Mouse (Mus musculus) intestine, embryonic 15.5 days (tissue): ENCODE measurements at regions not wholly inside any gene's neighbourhood (a gene's known extent, or its start where the extent isn't known, plus 50 kb on each side); places are given as distances from the start of the nearest gene placed in this dataset.

Experiments used
- ATAC-seq: fragments of 200-750 bp; cut with Nextera tagmentation; 2 replicates; pipeline ENCODE4 v1.8.0; 2017; ENCODE audit warnings: moderate TSS enrichment, moderate library complexity
- H3K27ac ChIP-seq: fragments of 300-500 bp; sonication (generic); 2 replicates; pipeline ENCODE4 v1.5.1; 2015; ENCODE audit warnings: mild to moderate bottlenecking, inconsistent platforms
- H3K27me3 ChIP-seq: fragments of 300-500 bp; sonication (generic); replicated peaks from 2 replicates; pipeline ENCODE4 v1.6.1; 2015; ENCODE audit warnings: inconsistent platforms
- H3K36me3 ChIP-seq: fragments of 300-500 bp; sonication (generic); 2 replicates; pipeline ENCODE4 v1.6.1; 2015; ENCODE audit warnings: inconsistent platforms
- H3K4me1 ChIP-seq: fragments of 300-500 bp; sonication (generic); replicated peaks from 2 replicates; pipeline ENCODE4 v1.6.1; 2015; ENCODE audit warnings: inconsistent platforms
- H3K4me2 ChIP-seq: fragments of 300-500 bp; sonication (generic); replicated peaks from 2 replicates; pipeline ENCODE4 v1.6.1; 2015; ENCODE audit warnings: mild to moderate bottlenecking, inconsistent platforms
- H3K4me3 ChIP-seq: fragments of 300-500 bp; sonication (generic); replicated peaks from 2 replicates; pipeline ENCODE4 v1.5.1; 2015; ENCODE audit warnings: inconsistent platforms
- H3K9ac ChIP-seq: fragments of 300-500 bp; sonication (generic); 2 replicates; pipeline ENCODE4 v1.6.1; 2015; ENCODE audit warnings: inconsistent platforms
- H3K9me3 ChIP-seq: fragments of 300-500 bp; sonication (generic); 2 replicates; pipeline ENCODE4 v1.6.1; 2016; ENCODE audit warnings: inconsistent platforms
- WGBS: fragments of 180-500 bp; shearing (Covaris S2); methylation state at CpG from one replicate; pipeline ENCODE4 v1.1.7; 2015; 5-methylcytosine and 5-hydroxymethylcytosine counted together

DNA sequence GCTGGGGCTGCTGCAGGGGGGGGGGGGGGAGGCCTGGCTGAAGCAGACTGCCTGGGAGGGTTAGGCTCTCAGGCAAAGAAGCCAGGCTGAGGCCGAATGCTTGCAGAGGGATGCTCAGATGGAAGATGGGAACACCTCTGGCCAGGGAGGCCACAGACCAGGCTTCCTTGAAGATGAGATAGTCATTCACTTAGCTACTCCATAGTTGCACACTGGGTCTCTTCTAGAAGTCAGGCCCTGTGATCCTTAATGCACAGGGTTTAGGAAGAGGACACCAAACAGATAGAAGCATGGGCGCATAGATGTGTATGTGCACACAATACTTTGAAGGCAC is 162.1 kb downstream of the Cyp26b1 start:
- 58% methylated on average over 2 of the region's 2 CpGs for WGBS
- no peaks in the 10 kb centered on the region for H3K36me3 ChIP-seq
- H3K4me2 ChIP-seq, result no peak overlapping the region
- ATAC-seq, result 0 out of 2 replicates have a peak, but pooled peaks have one; percentile 8
- H3K4me3 ChIP-seq, result no peak overlapping the region
- no peaks in the 10 kb centered on the region for H3K9me3 ChIP-seq
- no peak overlapping the region for H3K27ac ChIP-seq
- H3K9ac ChIP-seq, result no peak overlapping the region
- 0 out of 2 replicates have a peak, but pooled peaks cover 2% of the 10 kb centered on the region for H3K4me1 ChIP-seq
- no peaks in the 10 kb centered on the region for H3K27me3 ChIP-seq

DNA sequence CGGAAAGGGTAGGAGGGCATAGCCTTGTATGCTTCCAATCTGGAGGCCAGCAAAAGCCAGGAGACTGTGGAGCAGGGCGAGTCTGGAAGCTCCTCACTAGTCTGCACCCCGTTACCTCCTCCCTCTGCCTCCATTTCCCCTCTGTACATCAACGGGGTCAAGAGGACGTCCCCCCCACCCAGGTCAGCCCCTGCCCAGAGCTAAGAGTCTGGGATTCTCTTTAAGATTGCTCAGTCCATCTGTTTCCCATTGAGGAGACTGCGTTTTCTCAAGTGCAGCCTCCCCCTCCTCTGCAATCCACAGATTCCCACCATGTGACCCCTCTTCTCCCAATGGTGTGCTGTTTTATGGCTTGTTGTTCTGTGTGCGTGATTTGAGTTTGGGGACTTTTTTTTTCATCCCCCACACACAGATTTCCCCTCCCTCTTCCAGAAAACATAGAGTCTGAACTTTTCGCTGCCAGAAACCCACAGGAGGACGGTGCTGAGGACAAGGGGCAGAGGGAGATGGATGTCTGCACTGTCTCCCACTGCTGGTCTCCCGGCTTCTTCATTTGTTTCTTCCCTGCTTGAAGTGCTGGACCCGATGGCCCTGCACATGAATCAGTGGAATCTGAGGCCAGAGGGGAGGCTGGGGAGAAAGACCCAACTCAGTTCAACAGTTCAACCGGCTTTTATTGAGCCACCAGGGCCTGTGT is 162.6 kb downstream of the Cyp26b1 start:
- H3K4me1 ChIP-seq, result 0 out of 2 replicates have a peak, but pooled peaks cover 2% of the 10 kb centered on the region
- no peaks in the 10 kb centered on the region for H3K27me3 ChIP-seq
- H3K4me2 ChIP-seq, result no peak overlapping the region
- no peak overlapping the region for H3K9ac ChIP-seq
- no peaks in the 10 kb centered on the region for H3K36me3 ChIP-seq
- no peaks in the 10 kb centered on the region for H3K9me3 ChIP-seq
- 35% methylated on average over 12 of the region's 12 CpGs for WGBS
- H3K4me3 ChIP-seq, result no peak overlapping the region
- H3K27ac ChIP-seq, result no peak overlapping the region
- peak; percentile 51; the same call in 1 of the 2 replicates for ATAC-seq

DNA sequence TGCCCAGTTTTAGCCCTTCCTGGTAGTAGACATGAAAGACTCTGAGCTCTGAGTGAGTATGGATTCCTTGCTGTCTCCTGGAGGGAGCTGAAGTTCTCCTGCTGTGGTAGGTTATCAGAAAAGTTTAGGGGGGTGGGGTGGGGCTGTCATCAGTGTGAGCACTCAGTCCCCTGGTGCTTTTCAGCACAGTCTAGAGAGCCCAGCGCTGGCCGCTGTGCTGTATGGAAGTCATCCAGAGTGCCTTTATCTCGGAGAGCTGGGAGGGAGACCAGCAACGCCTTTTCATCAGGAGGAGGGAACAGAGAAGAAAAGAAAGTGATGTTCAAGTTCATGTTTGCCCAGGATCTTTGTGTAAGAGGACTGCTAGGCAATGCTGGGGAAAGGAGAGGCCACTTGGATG is 163.6 kb downstream of the Cyp26b1 start:
- 80% methylated on average over 4 of the region's 4 CpGs for WGBS
- H3K4me1 ChIP-seq, result 0 out of 2 replicates have a peak, but pooled peaks cover 2% of the 10 kb centered on the region
- no peak overlapping the region for H3K9ac ChIP-seq
- ATAC-seq, result no peak
- H3K36me3 ChIP-seq, result no peaks in the 10 kb centered on the region
- H3K9me3 ChIP-seq, result no peaks in the 10 kb centered on the region
- no peak overlapping the region for H3K4me3 ChIP-seq
- H3K4me2 ChIP-seq, result no peak overlapping the region
- no peaks in the 10 kb centered on the region for H3K27me3 ChIP-seq
- no peak overlapping the region for H3K27ac ChIP-seq

DNA sequence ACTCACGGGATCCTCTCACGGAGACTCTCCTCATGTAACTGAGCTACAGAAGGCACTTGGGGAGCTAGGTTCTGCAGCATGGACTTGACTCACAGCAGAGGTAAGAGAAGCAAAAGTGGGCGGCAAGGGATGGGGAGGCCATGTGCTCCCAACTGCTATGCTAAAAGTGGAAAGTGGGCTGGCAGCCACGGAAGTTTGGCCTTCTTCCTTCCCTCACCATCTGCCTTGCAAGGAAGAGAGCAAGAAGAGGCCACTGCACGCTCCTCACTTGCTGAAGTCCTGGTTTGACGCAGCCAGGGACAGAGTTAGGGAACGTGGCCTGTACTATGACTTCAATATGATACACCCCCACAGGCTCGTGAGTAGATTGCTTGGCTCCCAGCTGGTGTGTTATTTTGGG is 164.5 kb downstream of the Cyp26b1 start:
- Histone ChIP-seq H3K27ac (no peak overlapping the region), H3K4me3 (no peak overlapping the region), H3K36me3 (no peaks in the 10 kb centered on the region), H3K9ac (no peak overlapping the region), H3K4me2 (no peak overlapping the region), H3K9me3 (no peaks in the 10 kb centered on the region), H3K27me3 (no peaks in the 10 kb centered on the region), H3K4me1 (0 out of 2 replicates have a peak, but pooled peaks cover 2% of the 10 kb centered on the region)
- 78% methylated on average over 8 of the region's 8 CpGs for whole genome bisulfite sequencing
- ATAC-seq, result no peak

DNA sequence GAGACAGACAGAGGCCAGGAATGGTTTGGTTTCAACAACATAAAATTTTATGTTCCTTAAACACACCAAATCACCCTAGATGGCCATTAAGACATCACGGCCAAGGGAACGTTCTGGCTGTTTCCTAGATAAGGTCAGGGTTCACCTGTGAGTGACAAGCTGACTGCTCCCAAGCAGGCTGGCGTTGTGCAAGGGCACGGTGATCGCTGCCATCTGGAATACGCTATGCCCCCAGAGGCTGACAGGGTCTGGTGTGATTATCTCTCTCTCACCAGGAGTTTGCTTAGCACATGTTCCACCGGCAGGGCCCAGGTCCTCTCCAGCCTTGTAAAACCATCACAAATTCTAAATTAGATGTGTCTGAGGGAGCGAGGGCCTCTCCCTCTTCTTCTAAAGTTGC is 167.0 kb downstream of the Cyp26b1 start:
- Histone ChIP-seq H3K9ac (no peak overlapping the region), H3K27ac (no peak overlapping the region), H3K36me3 (no peaks in the 10 kb centered on the region), H3K4me1 (0 out of 2 replicates have a peak, but pooled peaks cover 2% of the 10 kb centered on the region), H3K9me3 (no peaks in the 10 kb centered on the region), H3K27me3 (no peaks in the 10 kb centered on the region), H3K4me2 (no peak overlapping the region), H3K4me3 (no peak overlapping the region)
- ATAC-seq, result no peak
- WGBS, result 62% methylated on average over 8 of the region's 8 CpGs

DNA sequence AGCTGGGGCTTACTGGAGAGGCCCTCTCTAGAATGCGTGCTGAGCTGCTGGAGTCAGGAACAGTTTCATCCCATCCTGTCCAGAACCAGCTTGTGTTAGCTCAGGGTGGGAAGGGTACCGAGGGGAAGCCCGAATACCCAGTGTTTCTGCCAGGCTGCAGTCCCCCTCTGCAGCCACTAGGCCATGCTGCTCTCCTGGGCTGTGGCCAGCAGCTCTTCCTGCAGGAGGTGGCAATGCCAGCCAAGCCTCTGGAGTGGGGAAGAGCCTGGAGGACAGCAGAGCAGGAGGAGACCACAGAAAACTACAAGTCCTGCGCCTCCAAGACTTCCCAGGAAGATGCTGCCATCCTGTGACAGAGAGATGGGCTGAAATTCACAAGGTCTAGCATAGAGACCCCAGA is 167.9 kb downstream of the Cyp26b1 start:
- Histone ChIP-seq H3K9me3 (no peaks in the 10 kb centered on the region), H3K4me1 (no peaks in the 10 kb centered on the region), H3K36me3 (no peaks in the 10 kb centered on the region), H3K27me3 (no peaks in the 10 kb centered on the region), H3K9ac (no peak overlapping the region), H3K27ac (no peak overlapping the region), H3K4me3 (no peak overlapping the region), H3K4me2 (no peak overlapping the region)
- peak; percentile 36; the same call in 1 of the 2 replicates for ATAC-seq
- 52% methylated on average over 4 of the region's 4 CpGs for WGBS

DNA sequence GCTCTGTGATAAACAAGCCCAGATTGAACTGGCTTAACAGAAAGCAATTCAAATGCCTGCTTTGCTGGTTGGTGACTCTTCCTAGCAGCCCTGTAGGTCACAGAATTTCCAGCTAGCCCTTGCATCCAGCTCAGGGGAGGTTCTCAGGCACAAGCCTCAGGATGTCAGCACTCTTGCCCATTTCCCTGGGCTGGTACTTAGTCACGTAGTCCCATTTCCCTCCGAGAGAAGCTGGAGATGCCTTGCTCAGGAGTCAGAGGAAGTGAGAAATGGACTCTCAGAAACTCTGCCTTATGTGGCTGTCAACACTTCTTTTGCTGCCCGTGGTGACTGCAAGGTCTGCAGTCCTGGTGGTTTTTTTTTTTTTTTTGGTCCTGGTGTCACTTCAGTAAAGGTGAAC is 170.8 kb downstream of the Cyp26b1 start:
- no peak overlapping the region for H3K27ac ChIP-seq
- H3K9ac ChIP-seq, result no peak overlapping the region
- no peak for ATAC-seq
- H3K9me3 ChIP-seq, result no peaks in the 10 kb centered on the region
- H3K27me3 ChIP-seq, result no peaks in the 10 kb centered on the region
- no peak overlapping the region for H3K4me3 ChIP-seq
- 58% methylated on average over 3 of the region's 3 CpGs for WGBS
- no peaks in the 10 kb centered on the region for H3K4me1 ChIP-seq
- no peaks in the 10 kb centered on the region for H3K36me3 ChIP-seq
- no peak overlapping the region for H3K4me2 ChIP-seq

DNA sequence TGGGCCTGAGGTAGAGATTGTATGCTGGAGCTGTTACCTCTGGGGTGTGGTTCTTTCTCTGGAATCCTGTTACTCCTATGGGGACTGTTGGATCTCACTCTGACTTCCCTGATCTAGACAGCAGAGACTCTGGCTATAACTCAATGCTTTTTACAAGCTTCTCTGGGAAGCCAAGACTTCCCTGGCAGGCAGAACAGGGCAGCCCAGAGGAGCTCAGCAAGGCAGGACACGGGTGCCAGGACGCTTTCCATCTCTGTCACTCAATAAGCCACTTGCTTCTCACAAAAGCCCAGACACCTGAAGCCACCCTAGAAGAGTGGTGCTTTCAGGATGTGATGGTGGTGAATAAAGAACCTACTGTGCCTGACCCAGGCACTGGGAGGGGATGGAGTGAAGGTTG is 174.0 kb downstream of the Cyp26b1 start:
- no peak overlapping the region for H3K27ac ChIP-seq
- no peaks in the 10 kb centered on the region for H3K27me3 ChIP-seq
- H3K4me2 ChIP-seq, result no peak overlapping the region
- no peaks in the 10 kb centered on the region for H3K9me3 ChIP-seq
- WGBS, result 73% methylated on average over 2 of the region's 2 CpGs
- H3K36me3 ChIP-seq, result no peaks in the 10 kb centered on the region
- H3K4me1 ChIP-seq, result no peaks in the 10 kb centered on the region
- no peak overlapping the region for H3K4me3 ChIP-seq
- no peak overlapping the region for H3K9ac ChIP-seq
- ATAC-seq, result no peak

DNA sequence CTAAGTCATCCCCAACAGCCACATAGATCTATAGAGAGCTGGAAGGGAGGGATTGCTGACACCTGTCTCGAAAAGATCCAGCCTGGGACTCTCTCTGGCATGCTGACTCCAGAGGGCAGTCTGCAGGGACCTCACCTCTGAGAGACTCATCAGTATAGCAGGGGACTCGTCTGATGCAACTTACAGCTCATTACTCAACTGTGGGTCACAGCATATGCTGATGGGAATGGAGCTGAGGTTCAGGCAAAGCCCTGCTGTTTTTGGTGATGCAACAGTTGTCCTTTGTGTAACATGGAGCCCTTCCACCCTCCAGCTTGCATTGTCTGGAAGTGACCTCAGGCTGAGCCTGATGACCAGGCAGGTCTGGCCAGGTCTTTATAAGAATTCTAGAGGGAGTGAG is 174.4 kb downstream of the Cyp26b1 start:
- WGBS, result 60% methylated on average over 2 of the region's 2 CpGs
- H3K9me3 ChIP-seq, result no peaks in the 10 kb centered on the region
- no peak overlapping the region for H3K4me2 ChIP-seq
- no peaks in the 10 kb centered on the region for H3K27me3 ChIP-seq
- peaks cover 4% of the 10 kb centered on the region; the same call in 1 of the 2 replicates for H3K4me1 ChIP-seq
- no peaks in the 10 kb centered on the region for H3K36me3 ChIP-seq
- H3K9ac ChIP-seq, result no peak overlapping the region
- ATAC-seq, result no peak
- no peak overlapping the region for H3K27ac ChIP-seq
- H3K4me3 ChIP-seq, result no peak overlapping the region

DNA sequence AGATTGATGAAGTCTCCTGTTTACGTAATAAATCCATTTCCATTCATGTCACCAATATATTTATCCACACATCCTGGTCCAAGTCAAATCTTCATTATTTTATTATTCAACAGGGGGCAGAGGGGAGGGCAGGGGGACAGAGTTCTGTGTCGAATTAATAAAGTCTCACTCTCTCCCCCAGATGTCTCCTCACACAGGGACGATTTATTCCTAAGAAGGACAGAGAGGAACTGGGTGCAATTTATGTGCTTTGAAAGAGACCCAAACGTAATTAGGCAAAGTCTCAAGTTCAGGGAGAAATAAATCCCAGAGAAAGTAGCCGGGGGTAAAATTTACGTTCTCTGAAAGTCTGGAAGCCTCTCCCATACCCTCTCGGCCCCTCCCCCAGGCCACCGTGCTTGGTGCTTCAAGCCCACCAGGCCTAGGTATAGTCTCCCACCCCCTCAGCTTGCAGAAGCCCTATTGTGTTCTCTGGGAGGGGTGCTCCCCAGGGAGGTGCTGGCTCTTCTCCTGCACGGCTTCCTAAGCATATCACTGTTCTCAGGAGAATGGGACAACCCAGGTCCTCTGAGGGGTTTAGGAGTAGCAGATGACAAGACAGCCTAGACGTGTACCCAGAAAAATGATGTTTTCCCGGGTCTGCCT is 176.6 kb downstream of the Cyp26b1 start:
- no peaks in the 10 kb centered on the region for H3K36me3 ChIP-seq

DNA sequence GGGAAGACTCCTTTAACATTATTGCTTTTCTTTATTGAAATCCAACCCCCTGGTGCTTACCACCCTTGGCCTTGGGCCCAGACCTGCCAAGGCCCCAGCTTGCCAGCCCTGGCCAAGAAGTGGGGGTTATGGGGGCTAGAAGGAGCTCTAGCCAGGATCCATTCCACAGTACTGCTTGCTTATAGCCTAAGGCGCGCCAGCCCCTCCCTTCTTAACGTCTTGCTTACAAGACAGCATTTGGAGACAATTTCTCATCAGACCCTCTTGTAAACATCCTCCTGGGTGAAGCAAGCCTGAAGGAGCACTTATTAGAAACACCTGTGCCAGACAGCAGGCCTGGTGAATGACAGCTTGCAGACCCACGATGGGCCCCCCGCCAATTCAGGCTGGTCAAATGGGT is 179.3 kb downstream of the Cyp26b1 start:
- Histone ChIP-seq H3K36me3 (no peaks in the 10 kb centered on the region), H3K27ac (no peak overlapping the region), H3K9me3 (no peaks in the 10 kb centered on the region), H3K4me2 (no peak overlapping the region), H3K4me1 (peaks cover 4% of the 10 kb centered on the region; the same call in 1 of the 2 replicates), H3K27me3 (no peaks in the 10 kb centered on the region), H3K9ac (no peak overlapping the region), H3K4me3 (no peak overlapping the region)
- 49% methylated on average over 5 of the region's 5 CpGs for WGBS
- no peak for ATAC-seq

More for the DNA sequence above, 176.6 kb downstream of the Cyp26b1 start:
- Histone ChIP-seq H3K4me2 (no peak overlapping the region), H3K4me1 (peaks cover 4% of the 10 kb centered on the region; the same call in 1 of the 2 replicates), H3K27ac (no peak overlapping the region), H3K9me3 (no peaks in the 10 kb centered on the region), H3K27me3 (no peaks in the 10 kb centered on the region), H3K9ac (no peak overlapping the region), H3K4me3 (no peak overlapping the region)
- WGBS, result 52% methylated on average over 11 of the region's 11 CpGs
- no peak for ATAC-seq

DNA sequence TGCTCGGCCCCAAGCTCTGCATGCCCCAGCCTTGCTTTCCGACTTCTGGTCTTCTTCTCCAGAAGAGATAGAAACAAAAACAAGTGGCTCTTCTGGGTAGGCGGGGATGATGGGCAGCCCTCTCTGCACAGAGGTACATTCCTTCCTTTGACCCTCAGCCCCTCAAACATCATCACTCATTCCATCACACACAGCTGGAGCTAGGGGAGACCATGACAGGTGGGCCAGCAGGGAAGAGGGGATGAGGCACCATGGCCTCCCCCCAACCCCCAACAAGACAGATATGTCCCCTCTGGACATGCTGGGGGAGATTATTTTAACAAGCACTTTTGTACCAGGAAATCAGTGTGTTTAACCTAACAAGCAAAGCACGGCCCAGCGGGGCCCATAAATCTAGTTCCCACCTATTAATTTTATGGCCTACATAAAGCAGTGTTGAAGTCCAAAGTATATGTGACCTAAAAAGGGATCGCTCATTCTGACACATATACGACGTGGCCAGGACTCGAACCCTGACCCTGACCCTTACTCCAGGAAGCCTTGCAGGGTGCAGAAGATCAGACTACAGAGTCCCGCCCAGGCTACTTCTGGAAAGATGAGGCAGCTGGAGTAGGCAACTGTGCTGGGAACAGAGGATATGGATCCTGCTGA is 183.7 kb downstream of the Cyp26b1 start:
- WGBS, result 52% methylated on average over 10 of the region's 10 CpGs
- Histone ChIP-seq H3K9me3 (no peaks in the 10 kb centered on the region), H3K27me3 (no peaks in the 10 kb centered on the region), H3K27ac (no peak overlapping the region), H3K4me2 (no peak overlapping the region), H3K36me3 (no peaks in the 10 kb centered on the region), H3K9ac (no peak overlapping the region), H3K4me1 (peaks cover 4% of the 10 kb centered on the region; the same call in 1 of the 2 replicates), H3K4me3 (no peak overlapping the region)
- ATAC-seq, result peak; percentile 91
